Mouse (Mus musculus): ENCODE results near the gene Surf6.

Gene Surf6

GRCm38 (mm10) chr2:26902467-26903220 is at the start of gene Surf6:
TSS of gene Surf6 (minus strand) at chr2:26902879.
- peak; percentile 97 for DNase-seq (ENCODE audit: low spot score)

DNA sequence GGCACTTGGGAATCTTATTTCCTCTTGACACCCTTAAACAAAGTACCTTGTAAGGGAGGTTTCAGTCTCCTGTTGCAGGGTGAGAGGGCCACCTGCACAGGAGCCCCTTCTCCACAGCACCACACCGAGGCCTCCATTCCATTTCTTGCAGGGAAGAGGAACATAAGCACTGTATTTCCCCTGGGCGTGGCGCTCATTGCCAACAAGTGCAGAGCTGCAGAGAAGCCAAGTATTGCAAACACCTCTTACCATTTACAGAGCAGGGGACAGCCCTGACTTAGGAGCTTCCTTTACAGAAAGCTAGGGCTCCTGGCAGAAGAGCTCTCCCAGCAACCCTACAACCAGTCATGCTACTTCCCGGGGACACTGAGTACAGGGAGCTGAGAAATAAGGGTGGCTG is 49.5 kb upstream of the Surf6 start:
- no peak for DNase-seq (ENCODE audit: low spot score)

- DNase-seq (ENCODE audit: low spot score) = no peak
Measured at GRCm38 (mm10) chr2:26951346-26951905, 48.7 kb upstream of the Surf6 start.

- DNase-seq (ENCODE audit: low spot score) = no peak
Measured at GRCm38 (mm10) chr2:26950411-26950810, 47.7 kb upstream of the Surf6 start.

GRCm38 (mm10) chr2:26943253-26943652 is 40.6 kb upstream of the Surf6 start:
- no peak for DNase-seq (ENCODE audit: low spot score)

- DNase-seq (ENCODE audit: low spot score) = no peak
Measured at GRCm38 (mm10) chr2:26941539-26941938, 38.9 kb upstream of the Surf6 start.

- DNase-seq (ENCODE audit: low spot score) = no peak
Measured at GRCm38 (mm10) chr2:26936425-26936824, 33.7 kb upstream of the Surf6 start.

DNA sequence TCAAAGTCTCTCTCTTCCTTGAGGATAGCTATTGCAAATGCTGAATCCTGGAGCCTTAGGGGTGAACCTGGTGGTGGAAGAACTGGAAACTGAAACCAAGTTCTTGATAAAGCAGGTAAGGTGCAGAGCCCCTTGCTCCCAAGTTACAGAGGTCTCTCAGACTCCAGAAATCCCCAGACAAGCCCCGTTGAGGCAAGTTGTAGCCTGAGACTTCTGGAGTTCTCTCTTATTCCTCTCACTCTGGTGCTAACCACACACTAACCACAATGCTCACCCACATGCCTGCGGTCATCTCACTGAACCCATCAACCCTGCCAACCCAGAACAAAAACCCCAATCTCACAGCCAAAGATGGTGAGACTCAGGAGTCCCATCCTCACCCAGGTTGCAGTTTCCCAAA is 32.6 kb upstream of the Surf6 start:
- DNase-seq (ENCODE audit: low spot score) = no peak

DNA sequence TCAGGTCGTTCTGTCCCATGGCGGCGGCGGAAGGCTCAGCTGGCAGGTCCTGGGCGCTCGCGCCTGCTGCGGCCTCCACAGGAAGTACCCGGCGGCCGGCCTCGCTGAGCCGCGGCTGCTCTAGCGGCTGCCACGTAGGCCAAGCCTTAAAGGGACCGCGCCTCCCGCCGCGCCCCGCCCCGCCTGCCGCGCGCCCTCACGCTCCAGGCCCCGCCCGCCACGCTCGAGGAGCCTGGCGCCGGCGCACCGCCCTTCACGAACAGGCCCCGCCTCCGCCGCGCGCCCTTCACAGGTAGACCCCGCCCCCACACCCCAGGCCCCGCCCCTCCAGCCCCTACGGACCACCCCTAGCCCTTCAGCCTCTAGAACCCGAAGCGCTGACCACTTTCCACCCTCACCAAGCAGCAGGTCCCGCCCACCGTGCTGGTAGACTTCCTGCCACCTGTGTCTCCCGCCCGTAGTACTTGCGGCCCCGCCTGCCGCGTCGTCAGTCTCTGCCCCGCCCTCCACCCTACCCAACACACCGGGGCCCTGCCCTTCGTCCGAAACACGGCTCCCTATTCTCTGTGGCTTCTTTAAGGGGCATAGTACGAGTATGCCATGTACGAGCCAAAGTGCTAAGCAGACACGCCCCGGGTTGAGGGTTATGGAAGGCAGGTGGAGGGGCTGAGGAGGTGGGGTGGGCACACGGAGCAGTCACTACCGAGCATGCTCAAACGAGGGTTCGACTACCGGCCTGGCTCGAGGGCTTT is 30.8 kb upstream of the Surf6 start, which contains the start of the genes Surf4 and Stkld1:
TSS of gene Surf4 (minus strand) at position 625 of the 752 bp plus-strand sequence.
TSS of gene Stkld1 (plus strand) at position 744 of the 752 bp plus-strand sequence.
- peak; percentile 96 for DNase-seq (ENCODE audit: low spot score)

DNA sequence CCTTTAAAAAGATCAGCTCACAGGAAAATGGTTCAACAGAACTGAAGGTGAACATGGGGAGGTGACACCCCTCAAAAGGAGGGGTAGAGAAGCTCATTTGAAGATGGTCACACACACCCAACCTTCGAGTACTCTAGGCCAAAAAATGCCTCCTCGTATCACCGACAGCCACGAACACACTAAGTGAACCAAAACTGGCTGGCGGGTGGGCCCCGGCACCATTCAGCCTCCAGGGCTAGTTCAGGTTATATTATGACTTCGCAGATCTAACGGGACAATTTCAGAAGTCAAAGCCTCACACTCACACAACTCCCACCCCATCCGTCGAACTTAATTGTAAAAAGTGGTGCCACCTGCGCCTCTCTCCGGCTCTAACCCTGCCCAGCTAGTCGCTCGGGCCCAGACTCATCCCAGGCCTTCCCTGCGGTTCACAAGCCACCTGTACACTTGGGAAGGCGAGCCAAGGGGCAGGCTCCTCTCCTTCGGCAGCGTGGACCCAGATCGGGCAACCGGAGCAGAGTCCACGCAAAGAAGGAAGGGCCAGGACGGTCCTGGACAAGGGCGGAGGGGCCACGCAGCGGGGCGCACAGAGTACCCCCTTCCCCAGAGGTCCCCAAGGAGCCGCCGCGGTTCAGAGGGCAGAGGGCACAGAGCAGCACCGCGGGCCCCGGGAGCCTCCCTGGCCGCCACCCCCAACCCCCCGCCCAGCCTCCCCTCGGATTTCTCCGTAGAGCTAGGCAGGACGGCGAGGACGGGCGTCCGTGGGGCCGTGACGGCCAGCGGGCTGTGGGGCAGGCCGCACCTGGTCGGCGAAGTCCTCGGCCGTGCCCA is 30.0 kb upstream of the Surf6 start:
- no peak for DNase-seq (ENCODE audit: low spot score)

DNA sequence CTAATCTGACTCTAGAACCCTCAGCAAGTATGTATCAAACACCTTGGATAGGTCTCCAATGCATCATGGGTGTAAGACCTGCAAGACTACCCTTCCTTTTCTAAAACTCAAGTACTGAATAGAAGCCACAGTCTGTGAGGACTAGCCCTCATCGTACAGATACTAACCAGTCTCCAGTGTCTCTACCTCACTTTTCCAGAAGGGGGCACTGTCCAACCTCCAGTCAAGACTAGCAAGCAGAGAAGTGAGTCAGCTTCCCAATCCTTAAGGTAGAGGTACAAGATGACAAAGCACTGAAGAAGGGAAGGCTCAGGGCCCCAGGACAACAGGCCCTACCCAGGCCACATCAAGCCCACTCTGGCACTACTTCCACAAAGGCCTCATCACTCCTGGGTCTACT is 27.7 kb upstream of the Surf6 start:
- peak; percentile 79 for DNase-seq (ENCODE audit: low spot score)

DNA sequence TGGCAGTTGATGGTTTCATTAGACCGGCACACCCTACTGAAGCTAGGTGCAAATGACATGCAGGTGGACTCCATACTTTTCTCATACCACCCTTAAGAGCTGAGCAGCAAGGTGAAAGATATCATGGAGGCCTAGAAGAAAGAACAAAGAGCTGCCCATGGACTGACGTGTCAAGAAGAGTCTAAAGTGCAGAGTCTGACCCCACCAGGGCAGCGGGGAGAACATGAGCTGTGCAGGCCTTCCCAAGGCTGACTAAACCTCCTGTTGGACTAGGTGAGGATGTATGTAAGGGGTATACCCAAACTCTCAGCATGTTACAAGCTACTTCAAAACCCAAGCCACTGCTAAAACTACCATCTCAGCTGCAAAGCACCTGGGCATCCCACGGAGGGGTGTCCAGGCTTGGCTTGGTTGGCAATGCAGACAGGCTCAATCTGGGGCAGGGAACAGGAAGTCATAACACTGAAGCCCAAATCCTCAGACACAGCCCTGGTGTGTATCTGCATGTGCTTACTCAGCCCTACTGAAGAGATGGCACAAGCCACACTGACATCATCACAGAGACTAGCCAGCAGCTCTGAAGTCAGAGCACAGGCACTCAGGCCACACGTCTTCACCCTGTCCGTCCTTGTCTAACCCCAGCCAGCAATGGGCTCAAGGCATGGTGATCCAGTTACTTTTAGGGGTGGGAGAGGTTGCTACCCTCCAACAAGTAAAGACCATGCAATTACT is 25.2 kb upstream of the Surf6 start:
- DNase-seq (ENCODE audit: low spot score) = no peak

- DNase-seq (ENCODE audit: low spot score) = no peak
Measured at GRCm38 (mm10) chr2:26921784-26922183, 19.1 kb upstream of the Surf6 start.

DNA sequence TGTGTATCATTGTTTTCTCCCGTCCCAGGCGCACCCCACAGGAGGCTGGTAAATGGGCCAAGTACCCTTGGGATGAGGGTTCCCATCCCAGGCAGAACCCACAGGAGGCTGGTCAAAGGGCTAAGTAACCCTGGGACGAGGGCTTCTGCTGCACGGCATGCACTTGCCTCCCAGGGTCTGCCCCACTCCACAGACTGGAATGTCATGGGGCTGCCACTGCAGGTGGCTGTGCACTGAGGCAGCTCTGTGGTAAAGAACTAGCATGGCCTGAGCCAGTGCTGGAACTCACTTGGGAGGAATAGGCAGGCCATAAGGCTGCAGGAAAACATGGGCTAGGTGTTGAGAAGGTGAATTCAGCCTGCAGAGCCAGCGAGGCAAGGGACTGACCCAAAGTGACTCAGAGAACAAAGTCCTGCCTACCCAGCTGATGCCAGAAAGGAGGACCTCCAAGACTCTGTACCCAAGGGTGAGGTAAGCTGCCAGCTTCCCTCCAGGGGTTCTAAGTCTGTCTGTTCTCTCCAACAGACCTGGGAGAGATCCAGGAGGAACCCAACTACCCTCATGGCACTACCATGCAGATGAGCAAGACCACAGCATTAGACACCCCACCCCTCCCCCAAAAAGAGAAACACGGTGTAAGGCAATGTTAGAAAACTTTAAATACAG is 17.6 kb upstream of the Surf6 start:
- DNase-seq (ENCODE audit: low spot score) = no peak

GRCm38 (mm10) chr2:26919684-26920083 is 17.0 kb upstream of the Surf6 start:
- DNase-seq (ENCODE audit: low spot score) = no peak

DNA sequence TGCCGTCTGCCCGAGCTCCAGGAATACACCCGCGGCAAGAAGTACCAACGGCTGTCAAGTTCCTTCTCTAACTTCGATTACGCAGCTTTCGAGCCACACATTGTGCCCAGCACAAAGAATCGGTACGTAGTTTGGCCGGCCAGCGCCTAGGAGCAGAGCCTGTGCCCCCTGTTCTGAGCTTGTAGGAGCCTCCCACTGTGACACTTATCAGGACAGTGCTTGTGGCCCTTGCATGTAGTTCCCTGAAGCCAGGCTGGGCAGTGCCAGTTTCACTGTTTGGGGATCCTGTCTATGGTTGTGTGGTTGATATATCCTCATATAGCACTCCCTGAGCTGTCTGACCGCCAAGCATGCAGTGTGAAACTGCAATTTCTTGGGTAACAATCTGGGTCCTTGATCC is 14.1 kb upstream of the Surf6 start:
- DNase-seq (ENCODE audit: low spot score) = no peak

DNA sequence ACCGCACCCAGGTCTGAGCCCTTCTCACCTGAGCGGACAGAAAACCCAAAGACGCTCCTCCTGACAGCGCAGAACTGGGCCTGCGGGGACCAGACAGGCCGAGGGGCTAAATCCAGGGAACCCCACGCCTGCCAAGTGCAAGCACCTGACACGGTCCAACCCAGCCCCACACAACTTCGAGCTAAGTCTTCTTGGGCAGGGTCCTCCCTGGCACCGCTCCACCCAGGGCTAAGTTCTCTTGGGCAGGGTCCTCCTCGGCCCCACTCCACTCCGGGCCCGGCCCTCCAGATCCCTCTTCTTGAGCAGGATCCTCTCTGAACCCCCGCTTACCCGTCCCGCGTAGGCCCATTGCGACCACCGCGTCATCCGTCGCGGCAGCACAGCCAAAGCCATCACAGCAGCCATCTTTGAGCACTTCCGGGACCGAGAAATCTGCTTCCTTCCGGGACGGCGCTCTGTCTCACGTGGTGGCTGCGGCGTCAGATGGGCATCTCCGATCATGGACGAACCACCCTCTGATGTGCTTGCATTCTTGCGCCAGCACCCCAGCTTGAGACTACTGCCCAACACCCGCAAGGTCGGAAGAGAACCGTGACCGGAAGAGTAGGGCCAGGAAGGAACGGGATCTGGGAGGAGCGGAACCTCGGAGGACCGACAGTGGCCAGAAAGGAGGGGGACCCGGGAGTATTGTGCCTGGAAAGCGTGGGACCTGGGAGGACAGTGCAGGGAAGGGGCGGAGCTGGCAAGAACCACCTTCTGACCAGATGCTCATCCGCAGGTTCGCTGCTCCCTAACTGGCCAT is 13.4 kb upstream of the Surf6 start, which contains the start of the genes Surf2 and Surf1:
TSS of gene Surf2 (plus strand) at position 441 of the 802 bp plus-strand sequence.
TSS of gene Surf1 (minus strand) at position 604 of the 802 bp plus-strand sequence.
- peak; percentile 82 for DNase-seq (ENCODE audit: low spot score)

DNA sequence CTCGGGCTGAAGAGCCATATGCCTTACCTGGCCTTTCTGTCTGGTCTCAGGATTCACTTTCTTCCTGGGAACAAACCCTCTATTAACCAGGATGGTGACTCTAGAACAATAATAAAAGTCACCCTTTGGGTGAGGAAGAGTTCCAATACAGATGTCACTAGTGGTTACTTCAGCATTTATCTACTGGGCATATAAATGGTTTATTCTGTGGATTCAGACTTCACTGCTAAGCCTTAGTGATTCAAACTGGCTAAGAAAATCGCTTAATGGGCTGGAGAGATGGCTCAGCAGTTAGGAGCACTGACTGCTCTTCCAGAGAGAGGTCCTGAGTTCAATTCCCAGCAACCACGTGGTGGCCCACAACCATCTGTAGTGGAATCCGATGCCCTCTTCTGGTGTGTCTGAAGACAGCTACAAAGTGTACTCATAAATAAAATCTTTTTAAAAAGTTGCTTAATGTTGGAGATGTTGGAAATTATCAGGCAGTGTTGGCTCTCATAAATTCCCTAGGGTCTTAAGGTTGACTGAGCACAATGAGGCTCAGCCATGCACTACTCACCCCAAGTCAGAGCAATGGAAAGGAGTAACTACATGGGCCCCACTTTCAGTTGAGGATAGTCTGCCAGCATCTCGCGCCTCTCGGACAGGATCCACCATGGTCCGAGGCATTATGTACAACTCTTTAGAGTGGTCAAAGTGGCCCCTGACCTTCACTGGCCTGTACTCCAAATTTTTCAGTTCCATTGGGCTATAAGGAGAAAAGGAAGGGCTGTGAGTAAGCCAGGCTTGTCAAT is 11.7 kb upstream of the Surf6 start:
- no peak for DNase-seq (ENCODE audit: low spot score)

All from retina, embryonic 14.5 days (tissue).